ENCODE assay signal across 9 mouse cellular contexts in the genomic region with DNA sequence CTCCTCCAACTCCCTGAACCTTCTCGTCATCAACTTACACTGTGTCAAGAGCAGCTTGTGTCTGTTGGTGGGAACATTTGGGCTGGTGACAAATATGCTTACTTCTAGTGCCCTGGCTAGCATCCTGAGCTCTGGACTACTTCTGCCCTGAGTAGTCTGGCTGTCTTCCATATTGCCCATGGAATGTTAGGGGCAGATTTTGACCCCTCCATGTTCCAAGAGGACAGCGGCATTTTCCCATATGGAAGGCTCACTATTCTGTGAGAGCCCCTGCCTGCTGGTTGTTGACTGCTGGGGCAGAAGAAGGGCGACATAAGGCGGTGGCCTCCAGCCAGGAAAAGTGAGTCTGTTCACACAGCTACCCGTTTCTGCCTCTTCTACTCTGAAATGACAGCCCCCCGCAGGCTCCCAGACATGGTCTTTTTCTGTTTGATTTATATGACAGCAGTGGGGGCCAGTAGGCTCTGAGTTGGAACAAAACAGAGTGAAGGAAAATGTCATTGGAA. TPM values are rescaled to one million over a fixed set of nuclear protein-coding genes. Genes with fewer than 3 reads are reported as not detected.
DNase-seq lines count a peak whose midpoint lies in the region; ATAC-seq lines count a peak whose summit lies in the region.
"Had no signal": no experiment of that assay in that cellular context is flagged by ENCODE, and none has a peak within 500 bp of the region (broad histone marks: within the 10 kb centered on the region; RNA-seq: fewer than 3 reads in every experiment).

No protein-coding gene starts in this region.

- no peak overlapping the region for H3K4me2 ChIP-seq in liver, embryonic 12.5 days

- H3K36me3 ChIP-seq in liver, embryonic 12.5 days = peaks cover 23% of the 10 kb centered on the region

- no peak for ATAC-seq in liver, embryonic 12.5 days
- no peak for ATAC-seq in CD4-positive, CD25-positive, alpha-beta regulatory T cell, adult 4 months

- H3K4me3 ChIP-seq in liver, embryonic 12.5 days = no peak overlapping the region

- no peaks in the 10 kb centered on the region for H3K27me3 ChIP-seq in liver, embryonic 12.5 days (replicated peaks)

- no peak overlapping the region for H3K9ac ChIP-seq in liver, embryonic 12.5 days

- no peaks in the 10 kb centered on the region for H3K9me3 ChIP-seq in liver, embryonic 12.5 days (replicated peaks)

- 0 out of 2 replicates have a peak, but pooled peaks cover 7% of the 10 kb centered on the region for H3K4me1 ChIP-seq in liver, embryonic 12.5 days

- H3K27ac ChIP-seq in liver, embryonic 12.5 days = no peak overlapping the region
- H3K27ac ChIP-seq: macrophage had no signal

- WGBS in liver, embryonic 12.5 days (ENCODE audit: insufficient replicate concordance) = 75% methylated on average over 6 of the region's 6 CpGs

- DNase-seq in left cerebral cortex, adult 18-20 months (ENCODE audit: low spot score in 2 of 2) = peak; percentile 33 to 50
- no peak for DNase-seq in left cerebral cortex, adult 8-10 months (ENCODE audit: low spot score in 2 of 2)
- peak; percentile 96 for DNase-seq in brain, adult 2 months (ENCODE audit: low read depth, low spot score)
- peak; percentile 91 to 93 for DNase-seq in cerebellum, postnatal 36 days
- DNase-seq in kidney, postnatal 36 days = peak; percentile 53 to 58
- no peak for DNase-seq in ovary, adult 18-20 months (ENCODE audit: low spot score)

RNA-seq across cellular contexts. Expression of gene Srebf1, which starts 33.8 kb away (rescaled TPM):
- 10 to 100 TPM; 66.2 to 68.2 TPM for total RNA-seq in left cerebral cortex, adult 18-20 months (2021)
- total RNA-seq in left cerebral cortex, adult 8-10 months (2022) = 100 to 1,000 TPM in 2 of 4 experiments, 10 to 100 TPM in 2; 85.8 to 103 (median 100) TPM
- polyA plus RNA-seq in liver, embryonic 12.5 days (2016; fragmentation: Nextera tagmentation; extraction: Ambion mirVana) = 45.7 and 50.9 TPM in 2 replicates
- polyA plus RNA-seq in CD4-positive, CD25-positive, alpha-beta regulatory T cell, adult 4 months (2017; shearing (Covaris generic)) = 10 to 100 TPM; 20.7 to 28.6 TPM

Comparison
In these comparisons a context has a peak if more than half of its experiments do, and no peak if none do; other contexts are left out.
1. DNase-seq: peak in left cerebral cortex, adult 18-20 months (2 of 2), brain, adult 2 months (single experiment), cerebellum, postnatal 36 days (2 of 2) and kidney, postnatal 36 days (2 of 2); none in left cerebral cortex, adult 8-10 months (0 of 2) and ovary, adult 18-20 months (single experiment).